Mouse (Mus musculus): Measurements from ENCODE around the gene Cpeb3.

- TF ChIP-seq CTCF (IDR thresholded peaks at IDR 0.05; ENCODE audit: borderline replicate concordance, insufficient read depth, low read length) (no peak), POLR2A (IDR thresholded peaks at IDR 0.05; ENCODE audit: low read depth, low read length) (no peak)
These were observed 15.8 kb downstream of the Cpeb3 start for GRCm38 (mm10) chr19:37192475-37193058.
